Mouse (Mus musculus) lung, embryonic 16.5 days (tissue): ENCODE measurements at regions not wholly inside any gene's neighbourhood (a gene's known extent, or its start where the extent isn't known, plus 50 kb on each side); places are given as distances from the start of the nearest gene placed in this dataset.

Source experiments
- ATAC-seq: fragments of 200-750 bp; cut with Nextera tagmentation; 2 replicates; pipeline ENCODE4 v1.8.0; 2017; ENCODE audit warnings: low read depth, mild to moderate bottlenecking, moderate library complexity
- H3K27ac ChIP-seq: fragments of 300-500 bp; sonication (generic); 2 replicates; pipeline ENCODE4 v1.5.1; 2014; ENCODE audit warnings: mild to moderate bottlenecking, control low read depth, low read length
- H3K27me3 ChIP-seq: fragments of 300-500 bp; sonication (generic); 2 replicates; pipeline ENCODE4 v1.6.1; 2014; ENCODE audit warnings: low read depth, low read length, mixed read lengths; ENCODE audit not compliant: control insufficient read depth, insufficient read depth
- H3K36me3 ChIP-seq: fragments of 300-500 bp; sonication (generic); 2 replicates; pipeline ENCODE4 v1.6.1; 2014; ENCODE audit warnings: low read length; ENCODE audit not compliant: control insufficient read depth, insufficient read depth
- H3K4me1 ChIP-seq: fragments of 300-500 bp; sonication (generic); replicated peaks from 2 replicates; pipeline ENCODE4 v1.6.1; 2014; ENCODE audit warnings: low read length, mixed read lengths; ENCODE audit not compliant: control insufficient read depth, insufficient read depth
- H3K4me2 ChIP-seq: fragments of 300-500 bp; sonication (generic); 2 replicates; pipeline ENCODE4 v1.6.1; 2014; ENCODE audit warnings: low read depth, low read length, control low read depth
- H3K4me3 ChIP-seq: fragments of 300-500 bp; sonication (generic); 2 replicates; pipeline ENCODE4 v1.5.1; 2014; ENCODE audit warnings: mild to moderate bottlenecking, low read length, control low read depth
- H3K9ac ChIP-seq: fragments of 300-500 bp; sonication (generic); 2 replicates; pipeline ENCODE4 v1.6.1; 2014; ENCODE audit warnings: low read length, control low read depth
- H3K9me3 ChIP-seq: fragments of 300-500 bp; sonication (generic); 2 replicates; pipeline ENCODE4 v1.6.1; 2016; ENCODE audit warnings: low read length; ENCODE audit not compliant: control insufficient read depth
- WGBS: fragments of 180-500 bp; shearing (Covaris S2); extraction: QIAGEN DNeasy Blood & Tissue Kit; methylation state at CpG from one replicate; pipeline ENCODE4 v1.1.7; 2014; 5-methylcytosine and 5-hydroxymethylcytosine counted together

- Histone ChIP-seq H3K4me1 (peaks cover 14% of the 10 kb centered on the region), H3K9ac (no peak overlapping the region), H3K9me3 (no peaks in the 10 kb centered on the region), H3K4me2 (no peak overlapping the region), H3K36me3 (no peaks in the 10 kb centered on the region), H3K27me3 (no peaks in the 10 kb centered on the region), H3K27ac (no peak overlapping the region), H3K4me3 (no peak overlapping the region)
- WGBS = 62% methylated on average over 7 of the region's 7 CpGs
- ATAC-seq = no peak
Measured at GRCm38 (mm10) chr17:79455229-79455628, 100.3 kb upstream of the Cdc42ep3 start.

GRCm38 (mm10) chr17:79457636-79458035 lies 102.7 kb upstream of the Cdc42ep3 start:
- no peak overlapping the region for H3K4me3 ChIP-seq
- no peak overlapping the region for H3K27ac ChIP-seq
- H3K9me3 ChIP-seq = no peaks in the 10 kb centered on the region
- no peak for ATAC-seq
- no peak overlapping the region for H3K9ac ChIP-seq
- H3K36me3 ChIP-seq = no peaks in the 10 kb centered on the region
- H3K4me2 ChIP-seq = no peak overlapping the region
- H3K4me1 ChIP-seq = peaks cover 13% of the 10 kb centered on the region
- WGBS = 50% methylated on average over 5 of the region's 5 CpGs
- no peaks in the 10 kb centered on the region for H3K27me3 ChIP-seq

GRCm38 (mm10) chr17:79461681-79462091 lies 106.8 kb upstream of the Cdc42ep3 start:
- Histone ChIP-seq H3K27me3 (no peaks in the 10 kb centered on the region), H3K9me3 (no peaks in the 10 kb centered on the region), H3K4me3 (no peak overlapping the region), H3K9ac (no peak overlapping the region), H3K36me3 (no peaks in the 10 kb centered on the region), H3K4me2 (no peak overlapping the region), H3K27ac (0 out of 2 replicates have a peak overlapping the region, but pooled peaks have one; percentile 4), H3K4me1 (peaks cover 4% of the 10 kb centered on the region; the same call in 1 of the 2 replicates)
- WGBS = 30% methylated on average over 3 of the region's 3 CpGs
- peak; percentile 61 for ATAC-seq

GRCm38 (mm10) chr17:79463074-79463694 lies 108.3 kb upstream of the Cdc42ep3 start:
- H3K9ac ChIP-seq = no peak overlapping the region
- H3K4me1 ChIP-seq = peaks cover 4% of the 10 kb centered on the region; the same call in 1 of the 2 replicates
- H3K36me3 ChIP-seq = no peaks in the 10 kb centered on the region
- no peaks in the 10 kb centered on the region for H3K27me3 ChIP-seq
- no peak overlapping the region for H3K4me2 ChIP-seq
- H3K4me3 ChIP-seq = no peak overlapping the region
- 89% methylated on average over 10 of the region's 10 CpGs for WGBS
- no peaks in the 10 kb centered on the region for H3K9me3 ChIP-seq
- ATAC-seq = no peak
- H3K27ac ChIP-seq = no peak overlapping the region

GRCm38 (mm10) chr17:79465666-79466065 lies 110.8 kb upstream of the Cdc42ep3 start:
- H3K9me3 ChIP-seq = no peaks in the 10 kb centered on the region
- ATAC-seq = no peak
- no peak overlapping the region for H3K9ac ChIP-seq
- no peak overlapping the region for H3K27ac ChIP-seq
- peaks cover 4% of the 10 kb centered on the region; the same call in 1 of the 2 replicates for H3K4me1 ChIP-seq
- H3K4me2 ChIP-seq = no peak overlapping the region
- H3K36me3 ChIP-seq = no peaks in the 10 kb centered on the region
- WGBS = 86% methylated on average over 9 of the region's 9 CpGs
- H3K27me3 ChIP-seq = no peaks in the 10 kb centered on the region
- no peak overlapping the region for H3K4me3 ChIP-seq

- ATAC-seq = no peak
- Histone ChIP-seq H3K27me3 (no peaks in the 10 kb centered on the region), H3K9ac (no peak overlapping the region), H3K36me3 (no peaks in the 10 kb centered on the region), H3K4me2 (no peak overlapping the region), H3K27ac (peak overlapping the region; percentile 68; the same call in 1 of the 2 replicates), H3K9me3 (no peaks in the 10 kb centered on the region), H3K4me3 (no peak overlapping the region), H3K4me1 (peaks cover 12% of the 10 kb centered on the region)
- 40% methylated on average over 2 of the region's 2 CpGs for WGBS
Measured at GRCm38 (mm10) chr17:79471639-79472038, 116.7 kb upstream of the Cdc42ep3 start.

- no peaks in the 10 kb centered on the region for H3K36me3 ChIP-seq
- H3K27ac ChIP-seq = peak overlapping the region; percentile 68
- WGBS = 18% methylated on average over 10 of the region's 10 CpGs
- peak overlapping the region; percentile 15; the same call in 1 of the 2 replicates for H3K9ac ChIP-seq
- peak; percentile 86 for ATAC-seq
- peak overlapping the region; percentile 27; the same call in 1 of the 2 replicates for H3K4me2 ChIP-seq
- H3K4me3 ChIP-seq = 0 out of 2 replicates have a peak overlapping the region, but pooled peaks have one; percentile 6
- peaks cover 12% of the 10 kb centered on the region for H3K4me1 ChIP-seq
- H3K27me3 ChIP-seq = no peaks in the 10 kb centered on the region
- no peaks in the 10 kb centered on the region for H3K9me3 ChIP-seq
Measured at GRCm38 (mm10) chr17:79472106-79472995, 117.5 kb upstream of the Cdc42ep3 start.

GRCm38 (mm10) chr17:79476671-79477070 lies 121.8 kb upstream of the Cdc42ep3 start:
- 67% methylated on average over 8 of the region's 8 CpGs for whole genome bisulfite sequencing
- Histone ChIP-seq H3K4me2 (no peak overlapping the region), H3K27ac (no peak overlapping the region), H3K4me3 (no peak overlapping the region), H3K9ac (no peak overlapping the region), H3K9me3 (peaks cover 3% of the 10 kb centered on the region; the same call in 1 of the 2 replicates), H3K36me3 (no peaks in the 10 kb centered on the region), H3K4me1 (peaks cover 12% of the 10 kb centered on the region), H3K27me3 (no peaks in the 10 kb centered on the region)
- peak; percentile 39; the same call in 1 of the 2 replicates for ATAC-seq

GRCm38 (mm10) chr17:79481112-79481738 lies 126.3 kb upstream of the Cdc42ep3 start:
- H3K4me2 ChIP-seq = no peak overlapping the region
- no peaks in the 10 kb centered on the region for H3K36me3 ChIP-seq
- ATAC-seq = peak; percentile 59
- H3K9ac ChIP-seq = no peak overlapping the region
- no peak overlapping the region for H3K4me3 ChIP-seq
- 68% methylated on average over 6 of the region's 6 CpGs for WGBS
- H3K27ac ChIP-seq = no peak overlapping the region
- H3K27me3 ChIP-seq = no peaks in the 10 kb centered on the region
- H3K4me1 ChIP-seq = no peaks in the 10 kb centered on the region; the same call in 1 of the 2 replicates
- peaks cover 3% of the 10 kb centered on the region; the same call in 1 of the 2 replicates for H3K9me3 ChIP-seq
